Mouse (Mus musculus) forebrain, postnatal 0 days (tissue): ENCODE data around the gene Olfm2. TPM values are rescaled to one million over a fixed set of nuclear protein-coding genes. Genes with fewer than 3 reads are reported as not detected.

ENCODE experiments used
- ATAC-seq: fragments of 200-750 bp; cut with Nextera tagmentation; 2 replicates; pipeline ENCODE4 v1.8.0; 2017; ENCODE audit warnings: mild to moderate bottlenecking, moderate library complexity
- DNase-seq: peaks from one replicate; pipeline ENCODE4 v3.0.0-alpha.2; 2015
- H3K27ac ChIP-seq: fragments of 300-500 bp; sonication (generic); 2 replicates; pipeline ENCODE4 v1.5.1; 2014; ENCODE audit warnings: low read depth, mild to moderate bottlenecking, antibody characterized with exemption, low read length, moderate library complexity, mixed read lengths
- H3K27me3 ChIP-seq: fragments of 300-500 bp; sonication (generic); 2 replicates; pipeline ENCODE4 v1.6.1; 2014; ENCODE audit warnings: mild to moderate bottlenecking, low read length, mixed read lengths; ENCODE audit not compliant: insufficient read depth
- H3K36me3 ChIP-seq: fragments of 300-500 bp; sonication (generic); 2 replicates; pipeline ENCODE4 v1.6.1; 2014; ENCODE audit warnings: mild to moderate bottlenecking, moderate library complexity; ENCODE audit not compliant: insufficient read depth
- H3K4me1 ChIP-seq: fragments of 300-500 bp; sonication (generic); 2 replicates; pipeline ENCODE4 v1.6.1; 2014; ENCODE audit warnings: antibody characterized with exemption; ENCODE audit not compliant: insufficient read depth
- H3K4me2 ChIP-seq: fragments of 300-500 bp; sonication (generic); 2 replicates; pipeline ENCODE4 v1.6.1; 2014; ENCODE audit warnings: low read depth, mild to moderate bottlenecking, moderate library complexity
- H3K4me3 ChIP-seq: fragments of 300-500 bp; sonication (generic); 2 replicates; pipeline ENCODE4 v1.5.1; 2014; ENCODE audit warnings: low read depth, low read length, mixed read lengths
- H3K9ac ChIP-seq: fragments of 300-500 bp; sonication (generic); 2 replicates; pipeline ENCODE4 v1.6.1; 2014; ENCODE audit warnings: mild to moderate bottlenecking
- H3K9me3 ChIP-seq: fragments of 300-500 bp; sonication (generic); 2 replicates; pipeline ENCODE4 v1.6.1; 2016; ENCODE audit warnings: low read length
- CTCF ChIP-seq: sonication (generic); IDR thresholded peaks from 2 replicates; pipeline ENCODE4 v1.5.1; 2016; ENCODE audit warnings: antibody characterized with exemption, control low read depth, low read depth
- WGBS: fragments of 180-500 bp; shearing (Covaris S2); extraction: QIAGEN DNeasy Blood & Tissue Kit; methylation state at CpG from one replicate; pipeline ENCODE4 v1.1.7; 2014; 5-methylcytosine and 5-hydroxymethylcytosine counted together
- polyA plus RNA-seq: library from polyadenylated mRNA; unstranded; fragments of >200 nt; fragmentation: Nextera tagmentation; extraction: Ambion mirVana; gene quantifications from 2 replicates; pipeline ENCODE4 v1.2.1, GENCODE M21; 2015
- total RNA-seq: library from RNA; depleted of rRNA; stranded (reverse); fragments of >200 nt; gene quantifications from 2 replicates; pipeline ENCODE4 v1.2.3, GENCODE M21; 2014

The Olfm2 gene
- total and polyA plus RNA-seq, 2 experiments from 2014 or later: 249 to 263 TPM

DNA sequence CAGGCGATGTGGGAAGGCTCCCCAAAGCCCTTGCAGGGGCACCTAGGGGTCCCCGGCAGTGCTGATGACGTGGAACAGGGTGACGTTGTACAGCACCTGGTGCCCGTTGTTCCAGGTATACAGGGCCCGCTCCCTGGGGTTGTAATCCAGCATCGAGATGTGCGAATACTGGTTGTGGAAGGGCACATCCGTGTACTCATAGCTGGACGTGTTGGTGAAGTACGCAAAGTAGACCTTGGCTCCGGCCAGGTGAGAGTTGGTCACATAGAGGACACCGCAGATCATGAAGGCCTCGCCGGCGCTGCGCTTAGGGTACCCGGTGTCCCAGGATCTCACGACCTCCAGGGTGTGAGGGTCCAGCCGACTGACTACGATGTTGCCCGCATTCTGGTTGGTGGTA is 78.1 kb downstream of the Olfm2 start:
- no peak for TF ChIP-seq CTCF
- Histone ChIP-seq H3K4me2 (no peak overlapping the region), H3K27ac (no peak overlapping the region), H3K27me3 (no peaks in the 10 kb centered on the region), H3K9me3 (no peaks in the 10 kb centered on the region), H3K36me3 (peaks cover 51% of the 10 kb centered on the region), H3K4me1 (0 out of 2 replicates have a peak, but pooled peaks cover 4% of the 10 kb centered on the region), H3K4me3 (no peak overlapping the region), H3K9ac (no peak overlapping the region)
- ATAC-seq (no peak), DNase-seq (no peak)
- WGBS: 94% methylated on average over 22 of the region's 22 CpGs

DNA sequence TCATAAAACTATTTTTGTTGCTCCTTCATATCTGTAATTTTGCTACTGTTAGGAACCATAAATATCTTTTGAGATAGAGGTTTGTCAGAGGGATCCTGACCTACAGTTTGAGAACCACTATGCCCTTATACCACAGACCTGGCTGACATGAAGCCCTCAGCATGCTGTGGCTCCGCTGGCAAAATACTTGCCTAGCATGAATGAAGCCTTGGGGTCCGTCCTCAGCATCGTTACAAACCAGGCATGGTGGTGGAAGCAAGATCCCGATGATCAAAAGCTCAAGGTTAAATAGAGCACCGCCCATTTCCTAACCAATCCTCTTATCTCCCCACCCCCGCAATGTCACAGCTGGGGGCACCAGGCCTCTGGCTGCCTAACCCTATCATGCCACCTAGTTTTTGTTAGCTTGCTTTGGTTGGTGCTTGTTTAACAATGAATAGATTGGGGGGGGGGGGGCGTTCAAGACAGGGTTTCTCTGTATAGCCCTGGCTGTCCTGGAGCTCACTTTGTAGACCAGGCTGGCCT is 79.6 kb downstream of the Olfm2 start:
- ATAC-seq (no peak), DNase-seq (no peak)
- H3K4me2 ChIP-seq: no peak overlapping the region
- H3K4me3 ChIP-seq: no peak overlapping the region
- peaks cover 57% of the 10 kb centered on the region for H3K36me3 ChIP-seq
- no peak overlapping the region for H3K9ac ChIP-seq
- H3K4me1 ChIP-seq: 0 out of 2 replicates have a peak, but pooled peaks cover 4% of the 10 kb centered on the region
- H3K9me3 ChIP-seq: no peaks in the 10 kb centered on the region
- 14% methylated on average over 7 of the region's 7 CpGs for WGBS
- no peaks in the 10 kb centered on the region for H3K27me3 ChIP-seq
- no peak for TF ChIP-seq CTCF
- no peak overlapping the region for H3K27ac ChIP-seq

DNA sequence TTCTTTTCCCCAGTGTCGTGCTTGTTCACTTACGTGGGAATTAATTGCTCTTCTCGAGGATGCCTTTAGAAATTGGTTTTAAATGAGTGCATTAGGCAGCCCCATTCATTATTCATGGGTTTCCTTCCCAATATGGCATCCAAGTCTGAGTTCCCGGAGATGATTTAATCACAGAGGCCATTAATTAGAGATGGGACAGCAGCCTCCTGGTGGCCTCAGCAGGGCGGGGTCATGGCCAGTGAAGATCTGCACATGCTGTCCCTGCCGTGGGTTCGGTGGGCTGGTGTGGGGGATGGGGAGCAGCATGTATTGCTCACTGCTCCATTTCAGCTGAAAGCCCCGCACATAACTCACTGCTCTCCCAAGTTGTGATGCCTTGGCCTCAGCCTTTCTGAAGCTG is 80.2 kb downstream of the Olfm2 start:
- peak; percentile 8; the same call in 1 of the 2 replicates for ATAC-seq
- 0 out of 2 replicates have a peak, but pooled peaks cover 4% of the 10 kb centered on the region for H3K4me1 ChIP-seq
- H3K4me2 ChIP-seq: no peak overlapping the region
- no peak for DNase-seq
- peaks cover 57% of the 10 kb centered on the region for H3K36me3 ChIP-seq
- H3K27me3 ChIP-seq: no peaks in the 10 kb centered on the region
- no peaks in the 10 kb centered on the region for H3K9me3 ChIP-seq
- peak overlapping the region; percentile 40; the same call in 1 of the 2 replicates for H3K27ac ChIP-seq
- no peak overlapping the region for H3K4me3 ChIP-seq
- no peak overlapping the region for H3K9ac ChIP-seq
- WGBS: 5% methylated on average over 8 of the region's 8 CpGs
- no peak for TF ChIP-seq CTCF

DNA sequence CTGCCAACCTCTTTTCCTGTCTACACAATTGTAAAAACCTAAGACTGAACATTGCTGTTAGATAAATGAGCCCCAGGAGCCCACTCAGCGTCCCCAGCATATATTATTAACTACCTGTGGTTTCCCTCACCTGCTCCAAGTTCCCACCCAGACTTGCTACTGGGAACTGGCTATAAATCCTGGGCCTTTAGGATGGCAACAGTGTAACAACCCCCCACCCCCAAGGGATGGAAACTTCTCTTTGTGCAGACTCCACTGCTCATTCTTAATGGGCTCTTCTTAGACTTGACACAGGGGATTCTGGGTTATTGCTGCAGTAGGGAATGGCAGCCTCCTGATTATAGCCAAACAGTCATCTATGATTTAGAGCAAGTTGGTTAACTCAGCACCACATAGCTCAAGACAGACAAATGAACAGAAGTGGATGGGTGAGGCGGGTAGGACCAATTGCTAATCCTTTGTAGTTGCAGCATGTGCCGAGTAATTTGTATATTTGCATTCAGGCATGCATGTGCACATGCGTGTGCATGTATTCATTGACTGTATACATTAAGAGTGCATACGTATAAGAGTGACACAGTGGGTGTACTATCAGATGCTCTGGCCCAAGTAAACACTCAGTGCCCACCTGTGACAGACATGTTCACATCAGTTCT is 81.0 kb downstream of the Olfm2 start:
- Histone ChIP-seq H3K27me3 (no peaks in the 10 kb centered on the region), H3K9ac (no peak overlapping the region), H3K4me1 (0 out of 2 replicates have a peak, but pooled peaks cover 4% of the 10 kb centered on the region), H3K27ac (peak overlapping the region; percentile 66; the same call in 1 of the 2 replicates), H3K36me3 (peaks cover 58% of the 10 kb centered on the region), H3K4me2 (no peak overlapping the region), H3K9me3 (no peaks in the 10 kb centered on the region), H3K4me3 (no peak overlapping the region)
- no peak for ATAC-seq
- 63% methylated on average over 5 of the region's 5 CpGs for WGBS
- no peak for TF ChIP-seq CTCF
- no peak for DNase-seq

DNA sequence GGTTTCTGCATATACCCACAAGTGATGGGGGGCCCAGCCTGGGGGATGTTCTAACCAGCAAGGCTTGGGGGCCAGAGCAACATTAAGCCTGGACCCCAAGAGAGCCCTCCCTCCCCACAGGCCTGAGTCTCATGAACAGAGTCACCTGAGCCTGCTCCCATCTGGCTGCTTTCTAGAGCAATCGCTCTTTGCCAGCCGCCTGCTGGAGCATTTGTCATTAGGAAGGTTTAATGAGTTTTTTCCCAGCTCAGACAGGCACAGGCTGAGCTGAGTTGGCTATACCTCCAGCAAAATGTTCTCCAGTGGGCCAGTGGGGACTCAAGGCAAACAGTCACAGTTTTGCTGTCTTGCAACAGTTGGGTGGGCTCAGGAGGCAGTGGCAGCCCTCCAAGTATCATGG is 81.8 kb downstream of the Olfm2 start:
- no peak overlapping the region for H3K4me2 ChIP-seq

DNA sequence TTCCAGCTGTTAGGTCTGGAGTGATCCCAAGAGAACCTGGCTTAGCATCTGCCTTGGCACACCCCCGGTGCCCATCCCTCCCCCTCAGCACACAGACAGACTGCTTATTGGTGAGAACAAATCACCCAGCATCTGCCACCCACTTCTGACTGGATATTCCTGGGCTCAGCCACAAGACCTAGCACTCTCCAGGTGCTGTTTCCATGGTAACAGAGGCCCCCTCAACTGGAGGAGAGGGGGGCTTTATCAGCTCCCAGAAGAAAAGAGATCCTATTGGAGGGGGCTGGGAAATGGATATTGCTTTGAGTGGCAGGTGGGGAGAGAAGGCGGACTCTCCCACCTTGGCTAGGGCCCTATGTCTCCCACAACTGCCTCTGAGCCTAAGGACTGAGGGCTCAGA is 82.2 kb downstream of the Olfm2 start:
- WGBS: 51% methylated on average over 2 of the region's 2 CpGs
- no peak overlapping the region for H3K9ac ChIP-seq
- no peaks in the 10 kb centered on the region for H3K9me3 ChIP-seq
- H3K27me3 ChIP-seq: no peaks in the 10 kb centered on the region
- H3K36me3 ChIP-seq: peaks cover 63% of the 10 kb centered on the region
- H3K4me3 ChIP-seq: no peak overlapping the region
- DNase-seq (no peak), ATAC-seq (peak; percentile 58)
- H3K4me1 ChIP-seq: 0 out of 2 replicates have a peak, but pooled peaks cover 4% of the 10 kb centered on the region
- peak overlapping the region; percentile 66 for H3K27ac ChIP-seq
- TF ChIP-seq CTCF: no peak
- no peak overlapping the region for H3K4me2 ChIP-seq

More for the DNA sequence above, 81.8 kb downstream of the Olfm2 start:
- DNase-seq (no peak), ATAC-seq (peak; percentile 2)
- WGBS: 36% methylated on average over 2 of the region's 2 CpGs
- H3K4me1 ChIP-seq: 0 out of 2 replicates have a peak, but pooled peaks cover 4% of the 10 kb centered on the region
- peak; percentile 8; the same call in 1 of the 2 replicates for TF ChIP-seq CTCF
- H3K9me3 ChIP-seq: no peaks in the 10 kb centered on the region
- peaks cover 60% of the 10 kb centered on the region for H3K36me3 ChIP-seq
- peak overlapping the region; percentile 66 for H3K27ac ChIP-seq
- no peaks in the 10 kb centered on the region for H3K27me3 ChIP-seq
- H3K4me3 ChIP-seq: no peak overlapping the region
- no peak overlapping the region for H3K9ac ChIP-seq

DNA sequence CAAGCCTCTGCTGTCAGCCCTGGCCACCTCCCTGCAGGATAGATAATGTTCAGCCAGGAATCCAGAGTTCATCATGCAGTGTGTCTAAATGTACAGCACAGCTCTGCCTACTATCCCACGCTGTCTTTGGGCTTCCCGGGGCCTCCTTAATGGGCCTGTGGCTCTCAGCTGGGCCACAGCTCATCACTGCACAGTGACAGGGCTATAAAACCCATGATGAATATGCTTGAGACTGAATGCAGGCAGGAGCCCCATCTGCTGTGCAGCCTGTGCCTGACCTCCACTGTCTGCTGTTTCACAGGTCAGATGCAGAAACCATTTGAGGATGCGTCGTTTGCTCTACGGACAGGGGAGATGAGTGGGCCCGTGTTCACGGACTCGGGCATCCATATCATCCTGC is 83.3 kb downstream of the Olfm2 start:
- Histone ChIP-seq H3K27ac (no peak overlapping the region), H3K4me3 (no peak overlapping the region), H3K4me1 (0 out of 2 replicates have a peak, but pooled peaks cover 4% of the 10 kb centered on the region), H3K4me2 (no peak overlapping the region), H3K9me3 (no peaks in the 10 kb centered on the region), H3K27me3 (no peaks in the 10 kb centered on the region), H3K9ac (no peak overlapping the region), H3K36me3 (peaks cover 56% of the 10 kb centered on the region)
- DNase-seq: no peak
- 86% methylated on average over 8 of the region's 8 CpGs for WGBS
- ATAC-seq: no peak
- TF ChIP-seq CTCF: no peak
